Mouse (Mus musculus) heart, postnatal 14 days (tissue): Measurements from ENCODE around the gene Eva1c. TPM values are rescaled to one million over a fixed set of nuclear protein-coding genes. Genes with fewer than 3 reads are reported as not detected.

Source experiments
- DNase-seq, 2 experiments: peaks; one replicate each; pipeline ENCODE4 v3.0.0; 2021 to 2022
- intact Hi-C: fragments of 180-260 bp; cut with DNase I; formaldehyde crosslinking; loops from one replicate; pipeline ENCODE4 v1.15.1; 2025
- microRNA-seq, 2 experiments: library from miRNA; unstranded; fragments of <30 nt; microRNA quantifications; one replicate each; pipeline ENCODE4 v1.2.0; 2021 to 2022
- total RNA-seq, 2 experiments: library from RNA; stranded (reverse); gene quantifications; 2 replicates each; pipeline ENCODE4 v1.2.3; 2021

The Eva1c gene
- total RNA-seq, 2 experiments from 2014 or later: 2.3 to 2.7 TPM

DNA sequence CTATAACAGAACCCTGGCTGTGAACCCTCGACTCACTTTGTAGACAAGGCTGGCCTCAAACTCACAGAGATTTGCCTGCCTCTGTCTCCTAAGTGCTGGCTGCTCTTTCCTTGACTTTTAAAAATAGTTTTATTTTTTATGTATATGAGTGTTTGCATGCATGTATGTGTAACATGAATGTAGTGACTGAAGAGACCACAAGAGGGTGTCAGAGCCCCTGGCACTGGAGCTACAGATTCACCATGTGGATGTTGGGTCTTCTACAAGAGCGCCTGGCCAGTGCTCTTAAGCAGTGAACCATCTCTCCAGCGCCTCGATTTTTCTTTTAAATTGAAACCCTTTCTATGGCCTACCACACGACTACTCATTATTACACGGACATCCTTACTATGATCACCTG lies 127.3 kb downstream of the Eva1c start:
- no peak for DNase-seq
- intact Hi-C loops: no loop called here

Small RNAs within 50 kb of the gene (microRNA-seq; reads per million reads assigned to microRNA genes)
- 0 reads per million in 2 experiments for gene Gm22933

Other genes starting within 250 kb of the Eva1c start
- 1 to 10 TPM; 4.6 to 5.7 TPM for gene Mis18a, start 99.3 kb upstream of the Eva1c start, total RNA-seq
- 10 to 100 TPM; 16.5 to 18.8 TPM for gene Mrap, start 88.5 kb upstream of the Eva1c start, total RNA-seq
- 1 to 10 TPM; 5.9 to 8.9 TPM for gene Urb1, start 16.3 kb upstream of the Eva1c start, total RNA-seq
- 10 to 100 TPM; 25.6 to 28.3 TPM for gene Cfap298, start 108.4 kb downstream of the Eva1c start, total RNA-seq
- 10 to 100 TPM; 28.6 to 32.5 TPM for gene Synj1, start 184.6 kb downstream of the Eva1c start, total RNA-seq
- gene Paxbp1, start 217.8 kb downstream of the Eva1c start, total RNA-seq: 10 to 100 TPM; 20.3 to 21.1 TPM